Mouse (Mus musculus): Measurements from ENCODE around the gene Ltn1.

DNA sequence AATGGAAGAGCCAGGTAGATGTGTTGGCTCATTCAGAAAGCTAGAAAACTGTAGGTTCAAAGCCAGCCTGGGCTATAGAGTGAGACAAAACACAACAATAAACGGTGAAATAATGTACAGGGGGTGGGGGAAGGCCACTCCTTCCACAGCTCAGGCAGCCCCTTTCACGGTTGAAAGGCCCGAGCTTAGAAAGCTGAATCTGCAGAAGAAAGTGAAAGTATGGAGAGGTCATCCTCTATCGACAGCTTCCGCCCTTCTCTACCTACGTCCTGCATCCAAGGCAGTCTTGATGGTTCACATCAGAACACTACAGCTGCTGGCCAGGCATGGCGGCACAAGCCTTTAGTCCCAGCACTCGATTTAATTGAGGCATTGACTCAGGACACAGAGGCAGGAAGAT lies 6.3 kb upstream of the Ltn1 start:
- TF ChIP-seq POLR2A (IDR thresholded peaks at IDR 0.05; ENCODE audit: control insufficient read depth, extremely low read depth, insufficient read depth, low read length, poor library complexity) (no peak), CTCF (IDR thresholded peaks at IDR 0.05; ENCODE audit: borderline replicate concordance, control insufficient read depth, extremely low read depth, insufficient read depth, low read length, poor library complexity) (no peak)
